Mouse (Mus musculus) 416B (cell line): ENCODE measurements around the gene Flt1.

Experiments
- DNase-seq: peaks from one replicate; pipeline ENCODE4 v3.0.0; 2011; ENCODE audit warnings: low read depth

Gene Flt1

GRCm38 (mm10) chr5:147668637-147669344 is 57.0 kb downstream of the Flt1 start:
- peak; percentile 16 for DNase-seq

GRCm38 (mm10) chr5:147665946-147666345 is 59.9 kb downstream of the Flt1 start:
- no peak for DNase-seq

- DNase-seq, result no peak
Observed at GRCm38 (mm10) chr5:147665381-147665780, 60.4 kb downstream of the Flt1 start.

- DNase-seq, result no peak
Observed at GRCm38 (mm10) chr5:147659909-147660308, 65.9 kb downstream of the Flt1 start.

- DNase-seq, result peak; percentile 99
Observed at GRCm38 (mm10) chr5:147657882-147658855, 67.6 kb downstream of the Flt1 start.

GRCm38 (mm10) chr5:147655761-147656160 is 70.0 kb downstream of the Flt1 start:
- DNase-seq, result peak; percentile 44

- DNase-seq, result no peak
Observed at GRCm38 (mm10) chr5:147651233-147651632, 74.6 kb downstream of the Flt1 start.

GRCm38 (mm10) chr5:147646351-147646929 is 79.4 kb downstream of the Flt1 start:
- no peak for DNase-seq

- peak; percentile 57 for DNase-seq
Observed at GRCm38 (mm10) chr5:147645001-147645645, 80.7 kb downstream of the Flt1 start.

GRCm38 (mm10) chr5:147641452-147641851 is 84.4 kb downstream of the Flt1 start:
- no peak for DNase-seq

GRCm38 (mm10) chr5:147639940-147640339 is 85.9 kb downstream of the Flt1 start:
- DNase-seq, result no peak

- DNase-seq, result no peak
Observed at GRCm38 (mm10) chr5:147636676-147637075, 89.1 kb downstream of the Flt1 start.

GRCm38 (mm10) chr5:147635883-147636282 is 89.9 kb downstream of the Flt1 start:
- DNase-seq, result no peak

- DNase-seq, result no peak
Observed at GRCm38 (mm10) chr5:147634016-147634415, 91.8 kb downstream of the Flt1 start.

GRCm38 (mm10) chr5:147632716-147633115 is 93.1 kb downstream of the Flt1 start:
- no peak for DNase-seq

- DNase-seq, result no peak
Observed at GRCm38 (mm10) chr5:147630426-147631290, 95.2 kb downstream of the Flt1 start.

- no peak for DNase-seq
Observed at GRCm38 (mm10) chr5:147626944-147627343, 98.9 kb downstream of the Flt1 start.

GRCm38 (mm10) chr5:147623747-147624146 is 102.1 kb downstream of the Flt1 start:
- no peak for DNase-seq

GRCm38 (mm10) chr5:147620178-147620577 is 105.6 kb downstream of the Flt1 start:
- DNase-seq, result no peak

- DNase-seq, result no peak
Observed at GRCm38 (mm10) chr5:147618243-147618642, 107.6 kb downstream of the Flt1 start.

- peak; percentile 43 for DNase-seq
Observed at GRCm38 (mm10) chr5:147616450-147616849, 109.4 kb downstream of the Flt1 start.
